In genomic region chr5:46149851-46150615, GRCm38 (mm10) we compare ENCODE assay signal across 14 mouse cellular contexts.
DNase-seq lines count a peak whose midpoint lies in the region; ATAC-seq and TF ChIP-seq lines count a peak whose summit lies in the region.
"Had no signal": no experiment of that assay in that cellular context is flagged by ENCODE, and none has a peak within 500 bp of the region (broad histone marks: within the 10 kb centered on the region; RNA-seq: fewer than 3 reads in every experiment).

No protein-coding gene starts in this region.

- no peak overlapping the region for H3K4me3 ChIP-seq in intestine, embryonic 15.5 days (replicated peaks)
- H3K4me3 ChIP-seq in intestine, postnatal 0 days (ENCODE audit: low read depth, low read length): no peak overlapping the region
- H3K4me3 ChIP-seq in forebrain, embryonic 14.5 days (ENCODE audit: low read depth, low read length): no peak overlapping the region
- no peak overlapping the region for H3K4me3 ChIP-seq in hindbrain, embryonic 13.5 days
- H3K4me3 ChIP-seq in neural tube, embryonic 13.5 days: no peak overlapping the region
- H3K4me3 ChIP-seq: embryonic facial prominence, embryonic 13.5 days; limb, embryonic 15.5 days had no signal

- WGBS in intestine, embryonic 15.5 days: 62% methylated on average over 6 of the region's 6 CpGs
- WGBS in intestine, postnatal 0 days: 49% methylated on average over 6 of the region's 6 CpGs
- 30% methylated on average over 6 of the region's 6 CpGs for WGBS in forebrain, embryonic 14.5 days
- 41% methylated on average over 6 of the region's 6 CpGs for WGBS in hindbrain, embryonic 13.5 days
- WGBS in neural tube, embryonic 13.5 days: 34% methylated on average over 6 of the region's 6 CpGs

- H3K9me3 ChIP-seq in intestine, embryonic 15.5 days: no peaks in the 10 kb centered on the region
- H3K9me3 ChIP-seq in intestine, postnatal 0 days (ENCODE audit: control insufficient read depth): no peaks in the 10 kb centered on the region
- no peaks in the 10 kb centered on the region for H3K9me3 ChIP-seq in forebrain, embryonic 14.5 days (replicated peaks; ENCODE audit: control insufficient read depth, low read length)
- H3K9me3 ChIP-seq in hindbrain, embryonic 13.5 days: no peaks in the 10 kb centered on the region
- H3K9me3 ChIP-seq in neural tube, embryonic 13.5 days: no peaks in the 10 kb centered on the region
- H3K9me3 ChIP-seq: embryonic facial prominence, embryonic 13.5 days; limb, embryonic 15.5 days had no signal

- ATAC-seq in intestine, embryonic 15.5 days: peak; percentile 73; the same call in 1 of the 2 replicates
- ATAC-seq in intestine, postnatal 0 days: no peak
- no peak for ATAC-seq in forebrain, embryonic 14.5 days
- peak; percentile 58 for ATAC-seq in hindbrain, embryonic 13.5 days (ENCODE audit: low FRiP score)
- peak; percentile 76 for ATAC-seq in neural tube, embryonic 13.5 days (ENCODE audit: low read depth)

- no peaks in the 10 kb centered on the region for H3K4me1 ChIP-seq in intestine, embryonic 15.5 days (replicated peaks)
- no peaks in the 10 kb centered on the region for H3K4me1 ChIP-seq in intestine, postnatal 0 days (replicated peaks; ENCODE audit: control insufficient read depth, insufficient read depth, low read length)
- H3K4me1 ChIP-seq in forebrain, embryonic 14.5 days (ENCODE audit: control insufficient read depth, insufficient read depth, low read length): peaks cover 13% of the 10 kb centered on the region; the same call in 1 of the 2 replicates
- peaks cover 15% of the 10 kb centered on the region for H3K4me1 ChIP-seq in hindbrain, embryonic 13.5 days (replicated peaks)
- peaks cover 22% of the 10 kb centered on the region for H3K4me1 ChIP-seq in neural tube, embryonic 13.5 days (replicated peaks)
- H3K4me1 ChIP-seq: limb, embryonic 15.5 days had no signal

- H3K36me3 ChIP-seq in intestine, embryonic 15.5 days: no peaks in the 10 kb centered on the region
- no peaks in the 10 kb centered on the region for H3K36me3 ChIP-seq in intestine, postnatal 0 days (ENCODE audit: control insufficient read depth, insufficient read depth)
- no peaks in the 10 kb centered on the region for H3K36me3 ChIP-seq in forebrain, embryonic 14.5 days (ENCODE audit: control insufficient read depth, insufficient read depth, low read length)
- H3K36me3 ChIP-seq in hindbrain, embryonic 13.5 days: no peaks in the 10 kb centered on the region
- H3K36me3 ChIP-seq in neural tube, embryonic 13.5 days: no peaks in the 10 kb centered on the region
- H3K36me3 ChIP-seq: embryonic facial prominence, embryonic 13.5 days; limb, embryonic 15.5 days had no signal

- peak; percentile 49 for DNase-seq in forebrain, embryonic 14.5 days (ENCODE audit: low spot score)
- DNase-seq in adrenal gland, postnatal 10 days: no peak
- no peak for DNase-seq in spleen, postnatal 14 days (ENCODE audit: low spot score in 2 of 2)
- DNase-seq: cerebellum, adult 18-20 months; kidney, adult 2 months; lung, adult 18-20 months; right cerebral cortex, postnatal 25 days; thymus, postnatal 4 days had no signal

- no peak overlapping the region for H3K9ac ChIP-seq in intestine, embryonic 15.5 days
- no peak overlapping the region for H3K9ac ChIP-seq in intestine, postnatal 0 days (ENCODE audit: low read depth, low read length)
- no peak overlapping the region for H3K9ac ChIP-seq in forebrain, embryonic 14.5 days (ENCODE audit: low read length)
- H3K9ac ChIP-seq in hindbrain, embryonic 13.5 days: no peak overlapping the region
- H3K9ac ChIP-seq in neural tube, embryonic 13.5 days: no peak overlapping the region
- H3K9ac ChIP-seq: embryonic facial prominence, embryonic 13.5 days; limb, embryonic 15.5 days had no signal

- H3K4me2 ChIP-seq in intestine, embryonic 15.5 days (replicated peaks): no peak overlapping the region
- no peak overlapping the region for H3K4me2 ChIP-seq in intestine, postnatal 0 days (replicated peaks; ENCODE audit: low read depth)
- H3K4me2 ChIP-seq in forebrain, embryonic 14.5 days (ENCODE audit: low read length): no peak overlapping the region
- no peak overlapping the region for H3K4me2 ChIP-seq in hindbrain, embryonic 13.5 days
- H3K4me2 ChIP-seq in neural tube, embryonic 13.5 days: no peak overlapping the region
- H3K4me2 ChIP-seq: embryonic facial prominence, embryonic 13.5 days; limb, embryonic 15.5 days had no signal

- TF ChIP-seq CTCF in intestine, postnatal 0 days (IDR thresholded peaks at IDR 0.05; ENCODE audit: low read depth): no peak

- H3K27me3 ChIP-seq in intestine, embryonic 15.5 days (replicated peaks): no peaks in the 10 kb centered on the region
- H3K27me3 ChIP-seq in intestine, postnatal 0 days (replicated peaks; ENCODE audit: control insufficient read depth, insufficient read depth, low read length): no peaks in the 10 kb centered on the region
- no peaks in the 10 kb centered on the region for H3K27me3 ChIP-seq in forebrain, embryonic 14.5 days (replicated peaks; ENCODE audit: control insufficient read depth, insufficient read depth, low read length)
- no peaks in the 10 kb centered on the region for H3K27me3 ChIP-seq in hindbrain, embryonic 13.5 days
- H3K27me3 ChIP-seq in neural tube, embryonic 13.5 days: no peaks in the 10 kb centered on the region
- H3K27me3 ChIP-seq: embryonic facial prominence, embryonic 13.5 days; limb, embryonic 15.5 days had no signal

- H3K27ac ChIP-seq in intestine, embryonic 15.5 days: no peak overlapping the region
- no peak overlapping the region for H3K27ac ChIP-seq in intestine, postnatal 0 days (ENCODE audit: low read depth, low read length)
- H3K27ac ChIP-seq in forebrain, embryonic 14.5 days (ENCODE audit: low read depth, low read length): no peak overlapping the region
- H3K27ac ChIP-seq in hindbrain, embryonic 13.5 days: peak overlapping the region; percentile 36
- H3K27ac ChIP-seq in neural tube, embryonic 13.5 days (replicated peaks): peak overlapping the region; percentile 71
- H3K27ac ChIP-seq: embryonic facial prominence, embryonic 13.5 days; limb, embryonic 15.5 days had no signal

Comparison
In these comparisons a context has a peak if more than half of its experiments do, and no peak if none do; other contexts are left out.
1. ATAC-seq: peak in intestine, embryonic 15.5 days (single experiment), hindbrain, embryonic 13.5 days (single experiment) and neural tube, embryonic 13.5 days (single experiment); none in intestine, postnatal 0 days (single experiment) and forebrain, embryonic 14.5 days (single experiment).
2. H3K27ac ChIP-seq: peak in hindbrain, embryonic 13.5 days (single experiment) and neural tube, embryonic 13.5 days (single experiment); none in intestine, embryonic 15.5 days (single experiment), intestine, postnatal 0 days (single experiment) and forebrain, embryonic 14.5 days (single experiment).